Mouse (Mus musculus) bone marrow, adult 2 months (tissue): ENCODE measurements around the gene Slc4a11.

Experiments
- CTCF ChIP-seq: fragments of 200-500 bp; IDR thresholded peaks from 2 replicates; pipeline ENCODE4 v1.5.1; 2011; ENCODE audit warnings: low read length, control low read depth; ENCODE audit not compliant: control insufficient read depth, insufficient read depth
- POLR2A ChIP-seq: fragments of 200-500 bp; IDR thresholded peaks from 2 replicates; pipeline ENCODE4 v1.6.1; 2011; ENCODE audit warnings: low read depth, mild to moderate bottlenecking, control low read depth, low read length, borderline replicate concordance; ENCODE audit not compliant: control insufficient read depth

DNA sequence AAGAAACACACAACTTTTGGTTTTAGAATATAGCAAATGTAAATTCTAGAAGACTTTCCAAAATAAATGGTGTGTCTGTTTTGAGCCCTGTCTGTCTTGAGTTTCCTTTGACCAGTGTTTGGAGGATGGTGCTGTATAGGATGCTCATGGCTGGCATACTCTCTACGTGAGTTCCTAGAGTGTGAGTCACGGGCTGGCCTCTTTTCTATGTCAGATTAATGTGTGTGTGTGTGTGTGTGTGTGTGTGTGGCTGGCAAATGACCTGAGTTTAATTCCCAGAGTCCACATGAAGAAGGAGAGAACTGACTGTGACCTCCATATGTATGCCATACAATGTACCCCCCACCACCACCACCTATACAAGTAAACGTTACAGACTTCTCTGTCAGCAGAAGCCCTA lies 15.8 kb downstream of the Slc4a11 start:
- TF ChIP-seq CTCF (no peak), POLR2A (no peak)
